Mouse (Mus musculus): Measurements from ENCODE around the gene Cfl2. TPM values are rescaled to one million over a fixed set of nuclear protein-coding genes. Genes with fewer than 3 reads are reported as not detected.

The Cfl2 gene
- total RNA-seq (2015) (22.4 and 27.3 TPM in 2 replicates), total RNA-seq (2017) (16.3 and 21.4 TPM in 2 replicates)

GRCm38 (mm10) chr12:54862606-54863535, at the start of gene Cfl2:
Cfl2 (minus strand) TSS chr12:54862877.
- peak; percentile 92 for ATAC-seq (ENCODE audit: poor library complexity, severe bottlenecking)

GRCm38 (mm10) chr12:54910387-54910786, 47.7 kb upstream of the Cfl2 start:
- ATAC-seq (ENCODE audit: poor library complexity, severe bottlenecking) = no peak

GRCm38 (mm10) chr12:54892559-54892958, 29.9 kb upstream of the Cfl2 start:
- 0 out of 2 replicates have a peak, but pooled peaks have one; percentile 47 for ATAC-seq (ENCODE audit: poor library complexity, severe bottlenecking)

DNA sequence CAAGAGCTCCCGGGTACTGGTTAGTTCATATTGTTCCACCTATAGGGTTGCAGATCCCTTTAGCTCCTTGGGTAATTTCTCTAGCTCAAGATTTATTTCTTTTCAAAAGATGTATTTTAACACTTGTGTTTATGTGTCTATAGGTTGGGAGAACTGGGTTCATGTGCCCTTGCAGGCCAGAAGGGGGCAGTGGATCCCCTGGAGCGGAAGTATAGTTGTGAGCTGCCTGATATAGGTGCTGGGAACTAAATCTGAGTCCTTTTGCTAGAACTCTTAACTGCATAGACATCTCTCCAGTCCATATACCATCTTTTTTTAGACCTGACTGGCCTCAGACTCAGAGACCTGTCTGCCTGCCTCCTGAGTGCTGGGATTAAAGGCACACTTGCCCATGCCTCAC, 27.7 kb upstream of the Cfl2 start:
- ATAC-seq (ENCODE audit: poor library complexity, severe bottlenecking) = no peak

GRCm38 (mm10) chr12:54887580-54888127, 25.0 kb upstream of the Cfl2 start:
- ATAC-seq (ENCODE audit: poor library complexity, severe bottlenecking) = no peak

DNA sequence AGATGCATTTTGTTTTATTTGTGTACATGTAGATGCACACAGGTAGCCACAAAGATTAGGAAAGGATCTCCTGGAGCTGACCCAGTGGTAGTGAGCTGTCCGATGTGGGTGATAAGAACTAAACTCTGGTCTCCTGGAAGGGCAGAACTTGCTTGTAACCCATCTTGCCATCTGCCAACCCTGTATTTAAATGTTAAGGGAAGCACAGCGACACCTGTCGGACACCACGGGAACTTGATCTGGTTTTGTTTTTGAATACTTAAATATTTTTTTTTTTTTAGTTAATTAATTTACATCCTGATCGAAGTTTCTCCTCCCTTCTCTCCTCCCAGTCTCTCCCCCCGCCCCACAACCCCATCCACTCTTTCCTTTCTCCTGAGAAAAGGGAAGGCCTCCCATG, 17.0 kb upstream of the Cfl2 start:
- peak; percentile 70 for ATAC-seq (ENCODE audit: poor library complexity, severe bottlenecking)

DNA sequence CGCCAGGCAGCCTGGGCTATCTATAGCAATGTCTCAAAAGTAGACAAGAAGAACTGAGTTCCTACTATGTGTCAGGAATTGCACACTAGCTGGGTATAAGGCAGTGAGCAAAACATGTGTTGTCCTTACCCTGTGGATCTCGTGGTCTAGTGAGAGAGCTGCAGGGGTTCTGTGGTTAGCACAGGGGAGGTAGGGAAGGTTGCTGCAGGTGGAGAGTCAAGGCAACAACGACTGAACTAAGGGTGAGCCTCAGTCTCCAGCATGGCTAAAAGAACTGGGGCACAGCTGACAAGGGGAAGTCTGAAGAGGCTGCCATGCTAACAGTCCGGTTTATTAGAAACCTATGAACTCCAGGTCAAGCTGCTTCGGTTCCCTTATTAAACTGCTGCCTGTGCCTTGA, 16.5 kb upstream of the Cfl2 start:
- no peak for ATAC-seq (ENCODE audit: poor library complexity, severe bottlenecking)

DNA sequence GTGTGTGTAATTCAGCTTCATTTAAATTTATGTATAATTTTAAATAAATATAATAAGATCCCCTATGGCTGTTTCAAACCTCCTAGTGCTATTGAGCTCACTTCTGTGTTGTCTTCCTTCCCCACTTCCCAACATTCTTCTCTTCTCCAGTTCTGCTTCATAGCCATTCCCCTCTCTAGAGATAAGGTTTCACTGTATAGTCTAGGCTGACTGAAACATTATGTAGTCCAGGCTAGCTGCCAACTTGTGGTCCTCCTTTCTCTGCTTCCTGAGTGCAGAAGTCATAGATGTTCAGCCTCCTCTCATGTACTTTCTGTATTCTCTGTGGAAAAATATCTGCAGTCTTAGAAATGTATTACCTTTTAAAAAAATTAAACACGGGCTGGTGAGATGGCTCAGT, 15.2 kb upstream of the Cfl2 start:
- no peak for ATAC-seq (ENCODE audit: poor library complexity, severe bottlenecking)

DNA sequence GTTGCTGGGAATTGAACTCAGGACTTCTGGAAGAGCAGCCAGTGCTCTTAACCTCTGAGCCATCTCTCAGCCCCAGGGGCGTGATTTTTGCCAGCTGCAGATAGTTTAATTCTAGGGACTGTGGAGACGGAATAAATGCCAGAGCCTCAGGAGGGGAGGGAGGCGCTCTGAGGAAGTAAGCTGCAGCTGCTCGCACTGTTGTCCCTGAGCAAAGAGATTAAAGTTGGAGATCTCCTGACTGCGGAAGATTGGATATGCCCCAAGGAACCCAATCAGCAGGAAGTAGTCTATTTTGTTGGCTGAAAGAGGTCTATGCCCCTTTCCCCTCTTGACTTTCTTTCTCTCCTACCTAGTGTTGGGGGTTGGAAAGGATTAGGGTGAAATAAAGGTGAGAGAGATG, 14.2 kb upstream of the Cfl2 start:
- ATAC-seq (ENCODE audit: poor library complexity, severe bottlenecking) = no peak

DNA sequence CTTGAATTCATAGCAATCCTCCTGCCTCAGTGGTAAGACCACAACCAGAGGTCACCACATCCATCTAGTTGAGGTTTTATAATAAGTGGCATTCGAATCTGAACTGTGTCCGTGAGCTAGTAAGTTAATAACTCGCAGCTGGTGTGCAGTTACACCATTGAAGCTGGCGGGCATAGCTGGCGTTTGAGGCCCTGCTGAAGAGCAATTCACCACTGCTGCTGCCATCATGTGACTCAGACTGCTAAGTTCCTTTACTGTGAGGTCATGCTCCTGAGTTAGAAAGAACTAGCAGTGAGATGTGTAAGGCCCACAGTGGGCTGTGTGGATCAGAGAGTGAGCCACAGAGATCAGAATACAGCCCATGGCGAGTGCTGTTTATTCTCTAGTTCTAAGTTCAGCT, 12.0 kb upstream of the Cfl2 start:
- no peak for ATAC-seq (ENCODE audit: poor library complexity, severe bottlenecking)

DNA sequence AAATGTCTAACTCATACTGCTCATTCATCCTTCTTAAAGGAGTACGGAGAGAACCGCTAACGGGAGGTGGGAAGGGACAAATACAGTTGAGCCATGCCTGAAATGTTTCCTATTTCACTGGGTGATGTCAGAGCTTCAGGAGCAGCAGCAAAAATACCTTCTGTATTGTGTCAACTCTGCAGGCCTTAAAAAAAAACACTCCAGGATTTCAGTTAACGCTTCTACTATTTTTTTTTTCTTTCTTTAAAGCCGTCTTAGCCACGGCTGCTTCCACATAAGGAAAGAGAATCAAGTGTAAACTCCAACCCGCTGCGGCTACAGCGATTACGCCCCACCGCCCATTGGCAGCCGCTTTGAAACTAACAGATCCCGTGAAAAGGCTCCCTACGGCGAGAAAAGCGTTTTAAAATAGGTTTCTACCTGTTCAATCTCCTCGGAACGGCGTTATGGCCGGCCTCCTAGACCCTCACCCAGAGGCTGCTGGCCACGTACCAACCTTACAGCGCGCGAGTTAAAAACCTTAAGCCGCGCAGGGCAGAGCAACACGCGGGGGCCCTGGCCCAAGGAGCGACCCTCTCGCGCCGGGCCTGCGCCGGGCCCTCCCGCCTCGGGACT, 579 bp downstream of the Cfl2 start:
- ATAC-seq (ENCODE audit: poor library complexity, severe bottlenecking) = peak; percentile 42; the same call in 1 of the 2 replicates

GRCm38 (mm10) chr12:54859531-54859930, 3.1 kb downstream of the Cfl2 start:
- ATAC-seq (ENCODE audit: poor library complexity, severe bottlenecking) = no peak

GRCm38 (mm10) chr12:54850551-54850950, 12.1 kb downstream of the Cfl2 start:
- ATAC-seq (ENCODE audit: poor library complexity, severe bottlenecking) = no peak

- peak; percentile 67 for ATAC-seq (ENCODE audit: poor library complexity, severe bottlenecking)
Observed at GRCm38 (mm10) chr12:54844415-54844814, 18.3 kb downstream of the Cfl2 start.

GRCm38 (mm10) chr12:54841576-54841975, 21.1 kb downstream of the Cfl2 start:
- ATAC-seq (ENCODE audit: poor library complexity, severe bottlenecking) = no peak

DNA sequence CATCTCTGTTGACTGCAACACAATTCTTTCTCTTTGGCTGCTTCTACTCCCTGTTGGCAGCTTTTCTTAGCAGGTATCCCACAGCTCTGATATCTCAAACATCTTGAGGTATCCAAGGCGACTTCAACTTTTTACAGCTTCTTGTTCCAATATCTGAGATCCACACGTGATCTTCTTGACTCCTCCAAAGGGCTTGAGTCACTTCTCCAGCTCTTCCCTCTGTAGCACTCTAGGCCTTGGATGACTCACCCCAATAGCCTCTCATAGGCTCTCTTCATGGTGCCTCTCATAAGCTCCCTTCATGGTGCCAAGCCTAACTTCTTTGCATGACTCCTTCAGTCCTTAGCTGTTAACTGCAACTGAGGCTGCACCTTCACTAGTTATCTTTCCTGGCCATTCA, 22.9 kb downstream of the Cfl2 start:
- no peak for ATAC-seq (ENCODE audit: poor library complexity, severe bottlenecking)

GRCm38 (mm10) chr12:54838931-54839330, 23.7 kb downstream of the Cfl2 start:
- ATAC-seq (ENCODE audit: poor library complexity, severe bottlenecking) = no peak

DNA sequence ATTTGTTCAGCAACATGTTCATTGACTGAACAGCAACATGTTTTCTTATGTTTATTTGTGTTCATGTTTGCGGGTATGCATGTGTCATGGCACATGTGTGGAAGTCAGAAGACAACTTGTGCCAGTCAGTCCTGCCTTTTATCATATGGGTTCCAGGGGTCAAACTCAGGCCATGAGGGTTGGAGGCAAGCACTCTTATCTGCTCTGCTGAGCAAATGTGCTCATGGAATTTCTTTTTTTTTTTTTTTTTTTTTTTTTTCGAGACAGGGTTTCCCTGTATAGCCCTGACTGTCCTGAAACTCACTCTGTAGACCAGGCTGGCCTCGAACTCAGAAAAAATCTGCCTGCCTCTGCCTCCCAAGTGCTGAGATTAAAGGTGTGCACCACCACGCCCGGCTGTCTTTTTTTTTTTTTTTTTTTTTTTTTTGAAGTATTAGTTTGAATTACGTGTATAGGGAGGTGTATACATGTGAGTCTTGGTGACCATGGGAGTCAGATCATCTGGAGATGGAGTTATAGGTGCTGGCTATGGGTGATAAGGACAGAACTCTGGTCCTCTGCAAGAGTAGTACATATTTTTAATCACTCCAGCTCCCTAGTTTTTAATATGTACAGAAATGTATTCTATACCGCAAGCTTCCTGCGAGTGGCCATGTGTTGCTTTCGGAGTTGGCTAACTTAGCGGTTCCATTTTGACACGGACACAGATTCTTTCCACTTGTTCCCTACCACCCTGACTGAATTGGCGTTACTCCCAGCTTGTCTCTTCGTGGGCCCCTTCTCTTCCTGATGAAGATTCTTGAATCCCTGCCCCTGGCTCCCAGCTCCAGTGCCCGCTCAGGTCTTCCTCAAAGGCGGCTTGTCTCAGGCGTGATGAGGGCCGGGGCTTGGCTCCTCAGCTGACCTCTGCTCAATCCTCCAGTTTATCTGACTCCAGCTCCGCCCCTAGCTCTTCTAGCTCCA, 26.8 kb downstream of the Cfl2 start:
- ATAC-seq (ENCODE audit: poor library complexity, severe bottlenecking) = no peak

GRCm38 (mm10) chr12:54834925-54835447, 27.7 kb downstream of the Cfl2 start:
- ATAC-seq (ENCODE audit: poor library complexity, severe bottlenecking) = peak; percentile 67

DNA sequence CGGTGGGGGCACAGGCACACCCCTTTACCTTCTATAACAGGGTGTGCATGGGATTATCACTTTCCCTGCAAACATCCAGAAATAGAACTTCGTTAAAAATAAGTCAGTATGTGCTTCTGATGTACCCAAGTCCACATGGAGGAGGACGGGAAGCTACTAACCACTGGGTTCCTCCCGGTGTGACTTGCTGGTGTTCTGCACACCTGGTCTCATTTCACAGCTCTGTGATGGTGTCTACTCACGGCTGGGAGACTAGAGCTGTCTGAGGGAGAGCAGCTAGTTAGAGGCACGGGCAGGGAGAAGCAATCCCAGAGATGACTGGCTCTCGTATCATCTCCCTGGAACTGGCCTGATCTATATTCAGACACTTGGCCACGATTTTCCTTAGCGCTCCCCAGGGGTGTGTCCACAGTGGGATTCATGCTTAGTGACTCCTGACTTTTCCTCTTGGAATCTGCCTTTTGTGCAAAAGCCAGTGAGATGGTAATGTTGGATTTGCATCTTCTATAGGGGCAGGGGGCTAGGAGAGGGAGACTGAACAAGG, 28.7 kb downstream of the Cfl2 start:
- no peak for ATAC-seq (ENCODE audit: poor library complexity, severe bottlenecking)
